Mouse (Mus musculus) forebrain, embryonic 15.5 days (tissue): ENCODE data around the gene Zbtb17. TPM values are rescaled to one million over a fixed set of nuclear protein-coding genes. Genes with fewer than 3 reads are reported as not detected.

Experiments
- ATAC-seq: fragments of 200-750 bp; cut with Nextera tagmentation; replicated peaks from 2 replicates; pipeline ENCODE4 v1.8.0; 2017; ENCODE audit warnings: mild to moderate bottlenecking, moderate TSS enrichment, moderate library complexity
- H3K27ac ChIP-seq: fragments of 300-500 bp; sonication (generic); replicated peaks from 2 replicates; pipeline ENCODE4 v1.5.1; 2015; ENCODE audit warnings: mild to moderate bottlenecking, inconsistent platforms
- H3K27me3 ChIP-seq: fragments of 300-500 bp; sonication (generic); 2 replicates; pipeline ENCODE4 v1.6.1; 2015; ENCODE audit warnings: inconsistent platforms
- H3K36me3 ChIP-seq: fragments of 300-500 bp; sonication (generic); 2 replicates; pipeline ENCODE4 v1.6.1; 2015; ENCODE audit warnings: mild to moderate bottlenecking, inconsistent platforms
- H3K4me1 ChIP-seq: fragments of 300-500 bp; sonication (generic); 2 replicates; pipeline ENCODE4 v1.6.1; 2015; ENCODE audit warnings: inconsistent platforms
- H3K4me2 ChIP-seq: fragments of 300-500 bp; sonication (generic); replicated peaks from 2 replicates; pipeline ENCODE4 v1.6.1; 2015; ENCODE audit warnings: mild to moderate bottlenecking, inconsistent platforms
- H3K4me3 ChIP-seq: fragments of 300-500 bp; sonication (generic); 2 replicates; pipeline ENCODE4 v1.5.1; 2015; ENCODE audit warnings: mild to moderate bottlenecking, inconsistent platforms
- H3K9ac ChIP-seq: fragments of 300-500 bp; sonication (generic); replicated peaks from 2 replicates; pipeline ENCODE4 v1.6.1; 2015; ENCODE audit warnings: mild to moderate bottlenecking, inconsistent platforms
- H3K9me3 ChIP-seq: fragments of 300-500 bp; sonication (generic); 2 replicates; pipeline ENCODE4 v1.6.1; 2016; ENCODE audit warnings: inconsistent platforms
- WGBS: fragments of 180-500 bp; shearing (Covaris S2); methylation state at CpG from one replicate; pipeline ENCODE4 v1.1.7; 2015; ENCODE audit warnings: mixed read lengths; 5-methylcytosine and 5-hydroxymethylcytosine counted together
- polyA plus RNA-seq: library from polyadenylated mRNA; unstranded; fragments of >200 nt; fragmentation: Nextera tagmentation; extraction: Ambion mirVana; gene quantifications from 2 replicates; pipeline ENCODE4 v1.2.1, GENCODE M21; 2015

Zbtb17 gene
- polyA plus RNA-seq, 1 experiment from 2014 or later, result 61.8 TPM

- WGBS, result 90% methylated on average over 34 of the region's 34 CpGs
Observed at GRCm38 (mm10) chr4:141465512-141466288, 21.2 kb downstream of the Zbtb17 start.

GRCm38 (mm10) chr4:141466289-141466795, 21.9 kb downstream of the Zbtb17 start:
- Histone ChIP-seq H3K27me3 (no peaks in the 10 kb centered on the region), H3K9ac (no peak overlapping the region), H3K4me3 (no peak overlapping the region), H3K4me1 (no peaks in the 10 kb centered on the region), H3K36me3 (peaks cover 91% of the 10 kb centered on the region), H3K27ac (no peak overlapping the region), H3K4me2 (no peak overlapping the region), H3K9me3 (no peaks in the 10 kb centered on the region)
- no peak for ATAC-seq
- WGBS, result 89% methylated on average over 16 of the region's 16 CpGs

More at GRCm38 (mm10) chr4:141465512-141466288, 21.2 kb downstream of the Zbtb17 start:
- Histone ChIP-seq H3K9me3 (no peaks in the 10 kb centered on the region), H3K4me3 (no peak overlapping the region), H3K36me3 (peaks cover 84% of the 10 kb centered on the region), H3K27ac (no peak overlapping the region), H3K4me2 (no peak overlapping the region), H3K4me1 (no peaks in the 10 kb centered on the region), H3K27me3 (no peaks in the 10 kb centered on the region), H3K9ac (no peak overlapping the region)
- ATAC-seq, result no peak

- no peak overlapping the region for H3K9ac ChIP-seq
- H3K4me3 ChIP-seq, result no peak overlapping the region
- no peaks in the 10 kb centered on the region for H3K27me3 ChIP-seq
- no peaks in the 10 kb centered on the region for H3K4me1 ChIP-seq
- WGBS, result 76% methylated on average over 15 of the region's 15 CpGs
- H3K4me2 ChIP-seq, result no peak overlapping the region
- H3K9me3 ChIP-seq, result no peaks in the 10 kb centered on the region
- ATAC-seq, result no peak
- H3K36me3 ChIP-seq, result peaks cover 95% of the 10 kb centered on the region
- no peak overlapping the region for H3K27ac ChIP-seq
Observed at GRCm38 (mm10) chr4:141466844-141467580, 22.6 kb downstream of the Zbtb17 start.

- Histone ChIP-seq H3K4me1 (no peaks in the 10 kb centered on the region), H3K4me2 (no peak overlapping the region), H3K36me3 (peaks cover 95% of the 10 kb centered on the region), H3K9ac (no peak overlapping the region), H3K4me3 (no peak overlapping the region), H3K27me3 (no peaks in the 10 kb centered on the region), H3K9me3 (no peaks in the 10 kb centered on the region), H3K27ac (no peak overlapping the region)
- no peak for ATAC-seq
- 80% methylated on average over 6 of the region's 6 CpGs for WGBS
Observed at GRCm38 (mm10) chr4:141467581-141467927, 23.1 kb downstream of the Zbtb17 start.

- no peak overlapping the region for H3K4me3 ChIP-seq
- no peak for ATAC-seq
- no peaks in the 10 kb centered on the region for H3K9me3 ChIP-seq
- H3K36me3 ChIP-seq, result peaks cover 96% of the 10 kb centered on the region
- H3K9ac ChIP-seq, result no peak overlapping the region
- H3K4me1 ChIP-seq, result no peaks in the 10 kb centered on the region
- H3K27ac ChIP-seq, result no peak overlapping the region
- no peak overlapping the region for H3K4me2 ChIP-seq
- WGBS, result 64% methylated on average over 10 of the region's 10 CpGs
- no peaks in the 10 kb centered on the region for H3K27me3 ChIP-seq
Observed at GRCm38 (mm10) chr4:141468576-141468975, 24.1 kb downstream of the Zbtb17 start.

GRCm38 (mm10) chr4:141469343-141469742, 24.9 kb downstream of the Zbtb17 start:
- no peak overlapping the region for H3K4me3 ChIP-seq
- no peak overlapping the region for H3K9ac ChIP-seq
- H3K4me2 ChIP-seq, result no peak overlapping the region
- H3K27me3 ChIP-seq, result no peaks in the 10 kb centered on the region
- ATAC-seq, result no peak
- WGBS, result 91% methylated on average over 9 of the region's 9 CpGs
- peaks cover 96% of the 10 kb centered on the region for H3K36me3 ChIP-seq
- no peaks in the 10 kb centered on the region for H3K4me1 ChIP-seq
- no peak overlapping the region for H3K27ac ChIP-seq
- H3K9me3 ChIP-seq, result no peaks in the 10 kb centered on the region

GRCm38 (mm10) chr4:141471491-141471890, 27.0 kb downstream of the Zbtb17 start:
- Histone ChIP-seq H3K36me3 (peaks cover 96% of the 10 kb centered on the region), H3K27ac (no peak overlapping the region), H3K9me3 (no peaks in the 10 kb centered on the region), H3K27me3 (no peaks in the 10 kb centered on the region), H3K4me1 (no peaks in the 10 kb centered on the region), H3K4me2 (no peak overlapping the region), H3K9ac (no peak overlapping the region), H3K4me3 (no peak overlapping the region)
- WGBS, result 95% methylated on average over 16 of the region's 16 CpGs
- no peak for ATAC-seq

GRCm38 (mm10) chr4:141472641-141473321, 28.3 kb downstream of the Zbtb17 start:
- H3K4me2 ChIP-seq, result no peak overlapping the region
- H3K27ac ChIP-seq, result no peak overlapping the region
- peaks cover 97% of the 10 kb centered on the region for H3K36me3 ChIP-seq
- H3K4me1 ChIP-seq, result peaks cover 8% of the 10 kb centered on the region
- H3K4me3 ChIP-seq, result no peak overlapping the region
- no peaks in the 10 kb centered on the region for H3K9me3 ChIP-seq
- WGBS, result 91% methylated on average over 32 of the region's 32 CpGs
- no peak overlapping the region for H3K9ac ChIP-seq
- ATAC-seq, result no peak
- no peaks in the 10 kb centered on the region for H3K27me3 ChIP-seq

GRCm38 (mm10) chr4:141474431-141474830, 30.0 kb downstream of the Zbtb17 start:
- H3K9ac ChIP-seq, result no peak overlapping the region
- no peak overlapping the region for H3K4me2 ChIP-seq
- 90% methylated on average over 19 of the region's 19 CpGs for WGBS
- H3K27ac ChIP-seq, result no peak overlapping the region
- H3K4me3 ChIP-seq, result no peak overlapping the region
- H3K36me3 ChIP-seq, result peaks cover 99% of the 10 kb centered on the region
- H3K4me1 ChIP-seq, result peaks cover 16% of the 10 kb centered on the region
- no peak for ATAC-seq
- no peaks in the 10 kb centered on the region for H3K27me3 ChIP-seq
- no peaks in the 10 kb centered on the region for H3K9me3 ChIP-seq

GRCm38 (mm10) chr4:141477681-141478102, 33.2 kb downstream of the Zbtb17 start:
- Histone ChIP-seq H3K4me2 (0 out of 2 replicates have a peak overlapping the region, but pooled peaks have one; percentile 7), H3K27me3 (no peaks in the 10 kb centered on the region), H3K9ac (no peak overlapping the region), H3K4me1 (peaks cover 16% of the 10 kb centered on the region), H3K36me3 (peaks cover 96% of the 10 kb centered on the region), H3K4me3 (no peak overlapping the region), H3K27ac (peak overlapping the region; percentile 79), H3K9me3 (no peaks in the 10 kb centered on the region)
- no peak for ATAC-seq
- 59% methylated on average over 16 of the region's 16 CpGs for WGBS

GRCm38 (mm10) chr4:141478225-141478624, 33.8 kb downstream of the Zbtb17 start:
- no peak overlapping the region for H3K9ac ChIP-seq
- no peak overlapping the region for H3K4me2 ChIP-seq
- H3K4me3 ChIP-seq, result no peak overlapping the region
- peaks cover 16% of the 10 kb centered on the region for H3K4me1 ChIP-seq
- peak overlapping the region; percentile 79 for H3K27ac ChIP-seq
- no peaks in the 10 kb centered on the region for H3K9me3 ChIP-seq
- WGBS, result 74% methylated on average over 23 of the region's 23 CpGs
- H3K36me3 ChIP-seq, result peaks cover 96% of the 10 kb centered on the region
- no peaks in the 10 kb centered on the region for H3K27me3 ChIP-seq
- ATAC-seq, result no peak

- H3K4me1 ChIP-seq, result peaks cover 16% of the 10 kb centered on the region
- no peaks in the 10 kb centered on the region for H3K9me3 ChIP-seq
- peak overlapping the region; percentile 79 for H3K27ac ChIP-seq
- no peak overlapping the region for H3K9ac ChIP-seq
- H3K36me3 ChIP-seq, result peaks cover 94% of the 10 kb centered on the region
- H3K27me3 ChIP-seq, result no peaks in the 10 kb centered on the region
- H3K4me3 ChIP-seq, result no peak overlapping the region
- ATAC-seq, result no peak
- H3K4me2 ChIP-seq, result no peak overlapping the region
- WGBS, result 90% methylated on average over 32 of the region's 32 CpGs
Observed at GRCm38 (mm10) chr4:141478794-141479193, 34.3 kb downstream of the Zbtb17 start.
